In genomic region chr13:98890137-98890870, GRCm38 (mm10) we compare ENCODE assay signal across 8 mouse cellular contexts. TPM values are rescaled to one million over a fixed set of nuclear protein-coding genes. Genes with fewer than 3 reads are reported as not detected.
DNase-seq lines count a peak whose midpoint lies in the region; ATAC-seq and TF ChIP-seq lines count a peak whose summit lies in the region.

No protein-coding gene starts in this region.

- H3K27me3 ChIP-seq in MEL (ENCODE audit: control insufficient read depth in 1 of 2, insufficient read depth in 2 of 2, low read length in 2 of 2): no peaks in the 10 kb centered on the region
- no peaks in the 10 kb centered on the region for H3K27me3 ChIP-seq in forebrain, embryonic 15.5 days

- intact Hi-C loops in heart, postnatal 25 days (cut with DNase I): loop anchor here (2.0 kb wide), 1 partner anchor 34 kb away; no protein-coding TSS in a partner anchor

- H3K4me3 ChIP-seq in MEL (ENCODE audit: control insufficient read depth in 1 of 2, insufficient read depth in 1 of 2, low read depth in 2 of 2, low read length in 2 of 2): peak overlapping the region; percentile 78 to 86
- H3K4me3 ChIP-seq in forebrain, embryonic 15.5 days: peak overlapping the region; percentile 93

- under 1% methylated on average over 71 of the region's 71 CpGs for WGBS in forebrain, embryonic 15.5 days

- peaks cover 16 to 17% of the 10 kb centered on the region in 2 experiments for H3K4me1 ChIP-seq in MEL (ENCODE audit: control insufficient read depth in 1 of 2, insufficient read depth in 2 of 2, low read length in 2 of 2)
- H3K4me1 ChIP-seq in forebrain, embryonic 15.5 days: peaks cover 50% of the 10 kb centered on the region

- peak; percentile 74 for DNase-seq in MEL (ENCODE audit: low read depth, low spot score)
- DNase-seq in cerebellum, adult 11 months: peak; percentile 33
- peak; percentile 21 for DNase-seq in heart, postnatal 25 days (ENCODE audit: low spot score)
- DNase-seq in layer of hippocampus, postnatal 10 days (ENCODE audit: low spot score in 2 of 2): peak; percentile 43 to 70
- peak; percentile 65 for DNase-seq in lung, postnatal 14 days
- DNase-seq in ovary, postnatal 14 days (ENCODE audit: low spot score): peak; percentile 25
- DNase-seq in thymus, postnatal 14 days: peak; percentile 79

- TF ChIP-seq EP300 in MEL (IDR thresholded peaks at IDR 0.05; ENCODE audit: low read depth in 1 of 2, low read length in 2 of 2): no peak

- H3K9me3 ChIP-seq in MEL (replicated peaks; ENCODE audit: insufficient read depth, low read length): no peaks in the 10 kb centered on the region
- H3K9me3 ChIP-seq in forebrain, embryonic 15.5 days: no peaks in the 10 kb centered on the region

- no peak for TF ChIP-seq POLR2A in MEL (IDR thresholded peaks at IDR 0.05; ENCODE audit: control insufficient read depth in 1 of 2, insufficient read depth in 1 of 2, low read depth in 1 of 2, low read length in 2 of 2, poor library complexity in 1 of 2)

- TF ChIP-seq RAD21 in MEL (IDR thresholded peaks at IDR 0.05; ENCODE audit: low read depth, low read length): no peak

- no peak for TF ChIP-seq CTCF in MEL (IDR thresholded peaks at IDR 0.05 in 2 of 3, conservative IDR thresholded peaks at IDR 0.05 in 1 of 3; ENCODE audit: control insufficient read depth in 1 of 3, insufficient read depth in 1 of 3, low read depth in 2 of 3, low read length in 3 of 3, poor library complexity in 1 of 3, severe bottlenecking in 1 of 3)

- peak overlapping the region; percentile 97 for H3K9ac ChIP-seq in MEL (ENCODE audit: control insufficient read depth, low read depth, low read length, poor library complexity, severe bottlenecking)
- H3K9ac ChIP-seq in forebrain, embryonic 15.5 days (replicated peaks): peak overlapping the region; percentile 80

- H3K36me3 ChIP-seq in MEL (ENCODE audit: control insufficient read depth in 1 of 2, insufficient read depth in 2 of 2, low read length in 2 of 2): peaks cover 23 to 32% of the 10 kb centered on the region in 2 experiments
- peaks cover 21% of the 10 kb centered on the region for H3K36me3 ChIP-seq in forebrain, embryonic 15.5 days

- ATAC-seq in forebrain, embryonic 15.5 days (replicated peaks): peak; percentile 68

- peak overlapping the region; percentile 87 for H3K4me2 ChIP-seq in forebrain, embryonic 15.5 days (replicated peaks)

- H3K79me2 ChIP-seq in MEL (ENCODE audit: control insufficient read depth, insufficient read depth, low read length, poor library complexity): peaks cover 41% of the 10 kb centered on the region

- peak overlapping the region; percentile 77 for H3K27ac ChIP-seq in MEL (ENCODE audit: control insufficient read depth, low read depth, low read length)
- H3K27ac ChIP-seq in forebrain, embryonic 15.5 days (replicated peaks): peak overlapping the region; percentile 90

TF ChIP-seq in MEL, 35 proteins besides CTCF, POLR2A, EP300 and RAD21:
- TF ChIP-seq USF1 (IDR thresholded peaks at IDR 0.05; ENCODE audit: low read depth, low read length) (0 out of 2 replicates have a peak, but pooled peaks have one; percentile 15), E2F4 (IDR thresholded peaks at IDR 0.05; ENCODE audit: borderline replicate concordance, low read depth, low read length) (no peak), TCF12 (IDR thresholded peaks at IDR 0.05; ENCODE audit: low read depth, low read length) (0 out of 2 replicates have a peak, but pooled peaks have one; percentile 16), MAX (IDR thresholded peaks at IDR 0.05; ENCODE audit: low read length) (peak; percentile 35; the same call in 1 of the 2 replicates), KAT2A (conservative IDR thresholded peaks at IDR 0.05; ENCODE audit: low read depth, low read length) (no peak), GABPA (IDR thresholded peaks at IDR 0.05; ENCODE audit: low read depth, low read length) (no peak), TBP (IDR thresholded peaks at IDR 0.05; ENCODE audit: low read depth, low read length) (0 out of 2 replicates have a peak, but pooled peaks have one; percentile 24)

RNA-seq across cellular contexts. Expression of gene Tnpo1, which starts 35.9 kb away (rescaled TPM):
- total RNA-seq in MEL (2012; rRNA removed): 123 and 131 TPM in 2 replicates
- polyA plus RNA-seq in MEL (2012; ENCODE audit: insufficient read depth in 1 of 2, insufficient read length in 2 of 2, low read depth in 1 of 2, low replicate concordance in 2 of 2, missing spikeins in 1 of 2): 10 to 100 TPM; 48.0 to 89.6 TPM
- 54.6 and 57.0 TPM in 2 replicates for polyA plus RNA-seq in forebrain, embryonic 15.5 days (2015; fragmentation: Nextera tagmentation; extraction: Ambion mirVana)
- 10 to 100 TPM; 73.0 to 73.3 TPM for total RNA-seq in heart, postnatal 25 days (2021)
- 10 to 100 TPM; 64.7 to 69.3 TPM for total RNA-seq in layer of hippocampus, postnatal 10 days (2021)

Comparison
In these comparisons a context has a peak if more than half of its experiments do, and no peak if none do; other contexts are left out.
1. Peak in every context shown above with its lines: DNase-seq, ATAC-seq, H3K4me3 ChIP-seq and H3K27ac ChIP-seq.
2. DNase-seq: peak in every context shown above with its lines; median percentile 79 in thymus, postnatal 14 days; 74 in MEL; 65 in lung, postnatal 14 days; 56 in layer of hippocampus, postnatal 10 days; 33 in cerebellum, adult 11 months; 25 in ovary, postnatal 14 days; 21 in heart, postnatal 25 days.